Mouse (Mus musculus): ENCODE measurements around the gene Figla. TPM values are rescaled to one million over a fixed set of nuclear protein-coding genes. Genes with fewer than 3 reads are reported as not detected.
"Not testable (repeated sequence)": the region's sequence is repeated elsewhere in the genome, so short reads cannot be mapped to it uniquely, and the experiment has no call there.

Gene Figla
- polyA plus RNA-seq, 1 experiment from 2014 or later, result not detected

- not testable (repeated sequence) for H3K9ac ChIP-seq (replicated peaks; ENCODE audit: low read length); H3K4me1 ChIP-seq (ENCODE audit: insufficient read depth, low read length); H3K27ac ChIP-seq (ENCODE audit: low read length); H3K36me3 ChIP-seq (ENCODE audit: insufficient read depth, low read length); H3K9me3 ChIP-seq (ENCODE audit: low read length); H3K4me2 ChIP-seq (replicated peaks; ENCODE audit: low read depth, low read length); ATAC-seq (ENCODE audit: low FRiP score, low TSS enrichment); H3K27me3 ChIP-seq (ENCODE audit: insufficient read depth, low read length); H3K4me3 ChIP-seq (ENCODE audit: low read length)
- 83% methylated on average over 5 of the region's 5 CpGs for WGBS
These were observed 26.4 kb upstream of the Figla start for GRCm38 (mm10) chr6:85989570-85989969.

DNA sequence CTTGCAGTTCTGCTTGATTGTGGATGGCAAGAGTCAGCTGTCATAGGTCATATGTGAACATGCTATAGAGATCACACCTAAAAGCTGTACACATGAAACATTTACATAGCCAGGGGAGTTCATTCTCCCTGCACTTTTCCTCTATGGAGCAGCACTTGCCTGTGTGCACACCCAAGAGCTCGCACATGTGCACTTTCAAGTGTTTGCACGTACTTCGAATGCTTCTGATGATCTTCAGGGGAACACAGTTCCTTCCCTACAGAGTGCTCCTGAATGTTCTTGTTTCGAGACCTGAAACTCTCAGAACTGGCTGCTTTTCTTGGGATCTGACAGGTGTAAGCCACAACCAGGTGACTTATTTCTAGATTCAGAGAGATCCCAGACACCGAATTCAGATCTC, 25.2 kb upstream of the Figla start:
- H3K27me3 ChIP-seq (ENCODE audit: insufficient read depth, low read length); H3K4me3 ChIP-seq (ENCODE audit: low read length); H3K4me1 ChIP-seq (ENCODE audit: insufficient read depth, low read length); H3K27ac ChIP-seq (ENCODE audit: low read length); H3K9me3 ChIP-seq (ENCODE audit: low read length); H3K9ac ChIP-seq (replicated peaks; ENCODE audit: low read length); ATAC-seq (ENCODE audit: low FRiP score, low TSS enrichment); H3K4me2 ChIP-seq (replicated peaks; ENCODE audit: low read depth, low read length); H3K36me3 ChIP-seq (ENCODE audit: insufficient read depth, low read length): not testable (repeated sequence)
- 84% methylated on average over 5 of the region's 5 CpGs for WGBS

GRCm38 (mm10) chr6:86003405-86003925, 12.5 kb upstream of the Figla start:
- H3K27ac ChIP-seq (ENCODE audit: low read length), result no peak overlapping the region
- no peaks in the 10 kb centered on the region for H3K27me3 ChIP-seq (ENCODE audit: insufficient read depth, low read length)
- WGBS, result 75% methylated on average over 18 of the region's 18 CpGs
- H3K4me1 ChIP-seq (ENCODE audit: insufficient read depth, low read length), result peaks cover 3% of the 10 kb centered on the region; the same call in 1 of the 2 replicates
- no peak overlapping the region for H3K4me2 ChIP-seq (replicated peaks; ENCODE audit: low read depth, low read length)
- no peaks in the 10 kb centered on the region for H3K9me3 ChIP-seq (ENCODE audit: low read length)
- no peak for ATAC-seq (ENCODE audit: low FRiP score, low TSS enrichment)
- H3K4me3 ChIP-seq (ENCODE audit: low read length), result no peak overlapping the region
- no peak overlapping the region for H3K9ac ChIP-seq (replicated peaks; ENCODE audit: low read length)
- no peaks in the 10 kb centered on the region for H3K36me3 ChIP-seq (ENCODE audit: insufficient read depth, low read length)

DNA sequence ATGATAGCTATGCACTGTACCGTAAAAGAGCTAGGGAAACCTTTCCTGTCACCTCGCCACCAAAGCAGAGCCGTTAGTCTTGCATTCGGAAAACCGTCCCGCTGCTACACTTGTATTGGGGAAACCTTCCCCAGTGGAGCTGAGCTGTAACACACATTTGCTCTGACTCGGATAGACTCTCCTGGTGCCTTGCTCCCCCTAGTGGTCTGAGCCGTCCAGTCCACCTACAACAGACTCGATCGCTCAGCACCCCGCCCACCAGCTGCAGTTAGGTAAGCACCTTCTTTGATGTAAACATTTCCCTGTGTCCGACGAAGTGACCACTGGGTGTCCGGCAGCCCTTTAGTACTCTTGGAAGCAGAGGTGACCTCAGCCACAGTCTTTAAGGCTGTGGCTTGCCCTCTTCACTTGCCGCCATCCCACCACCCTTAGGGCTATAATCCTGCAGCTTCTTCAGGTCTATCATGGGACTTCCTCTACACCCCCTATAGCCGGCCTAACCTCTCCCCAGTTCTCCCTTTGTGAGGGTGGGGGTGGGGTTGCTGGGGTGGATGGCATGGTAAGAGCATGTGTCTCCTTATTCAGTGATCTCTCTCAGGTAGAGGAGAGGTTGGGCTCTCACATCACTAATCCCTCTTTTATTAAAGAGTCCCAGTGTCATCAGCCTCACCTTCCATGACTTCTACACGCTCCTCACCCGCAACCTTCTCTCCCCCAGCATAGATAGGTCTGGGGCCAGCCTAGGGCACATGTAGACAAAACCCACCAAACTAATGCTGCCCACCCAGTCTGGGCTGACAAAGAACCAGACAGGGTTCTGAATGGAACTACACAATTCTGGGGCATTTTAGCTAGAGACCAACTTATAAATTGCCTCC, 11.5 kb upstream of the Figla start:
- Histone ChIP-seq H3K9ac (replicated peaks; ENCODE audit: low read length) (no peak overlapping the region), H3K9me3 (ENCODE audit: low read length) (no peaks in the 10 kb centered on the region), H3K4me3 (ENCODE audit: low read length) (no peak overlapping the region), H3K27me3 (ENCODE audit: insufficient read depth, low read length) (no peaks in the 10 kb centered on the region), H3K36me3 (ENCODE audit: insufficient read depth, low read length) (no peaks in the 10 kb centered on the region), H3K27ac (ENCODE audit: low read length) (no peak overlapping the region), H3K4me2 (replicated peaks; ENCODE audit: low read depth, low read length) (peak overlapping the region; percentile 35; the same call in 1 of the 2 replicates), H3K4me1 (ENCODE audit: insufficient read depth, low read length) (peaks cover 3% of the 10 kb centered on the region; the same call in 1 of the 2 replicates)
- WGBS, result 13% methylated on average over 18 of the region's 18 CpGs
- peak; percentile 93 for ATAC-seq (ENCODE audit: low FRiP score, low TSS enrichment)

GRCm38 (mm10) chr6:86009980-86010379, 6.0 kb upstream of the Figla start:
- Histone ChIP-seq H3K9me3 (ENCODE audit: low read length) (no peaks in the 10 kb centered on the region), H3K9ac (replicated peaks; ENCODE audit: low read length) (no peak overlapping the region), H3K27ac (ENCODE audit: low read length) (no peak overlapping the region), H3K4me1 (ENCODE audit: insufficient read depth, low read length) (no peaks in the 10 kb centered on the region), H3K4me2 (replicated peaks; ENCODE audit: low read depth, low read length) (no peak overlapping the region), H3K36me3 (ENCODE audit: insufficient read depth, low read length) (no peaks in the 10 kb centered on the region), H3K4me3 (ENCODE audit: low read length) (no peak overlapping the region), H3K27me3 (ENCODE audit: insufficient read depth, low read length) (no peaks in the 10 kb centered on the region)
- no peak for ATAC-seq (ENCODE audit: low FRiP score, low TSS enrichment)
- WGBS, result 40% methylated on average over 4 of the region's 4 CpGs

- not testable (repeated sequence) for H3K27me3 ChIP-seq (ENCODE audit: insufficient read depth, low read length); H3K36me3 ChIP-seq (ENCODE audit: insufficient read depth, low read length); H3K4me3 ChIP-seq (ENCODE audit: low read length); H3K4me1 ChIP-seq (ENCODE audit: insufficient read depth, low read length); H3K9me3 ChIP-seq (ENCODE audit: low read length); H3K9ac ChIP-seq (replicated peaks; ENCODE audit: low read length); H3K4me2 ChIP-seq (replicated peaks; ENCODE audit: low read depth, low read length); H3K27ac ChIP-seq (ENCODE audit: low read length)
- WGBS, result 59% methylated on average over 5 of the region's 5 CpGs
- ATAC-seq (ENCODE audit: low FRiP score, low TSS enrichment), result 0 out of 2 replicates have a peak, but pooled peaks have one; percentile 72
These were observed 1.2 kb upstream of the Figla start for GRCm38 (mm10) chr6:86014812-86015211.

DNA sequence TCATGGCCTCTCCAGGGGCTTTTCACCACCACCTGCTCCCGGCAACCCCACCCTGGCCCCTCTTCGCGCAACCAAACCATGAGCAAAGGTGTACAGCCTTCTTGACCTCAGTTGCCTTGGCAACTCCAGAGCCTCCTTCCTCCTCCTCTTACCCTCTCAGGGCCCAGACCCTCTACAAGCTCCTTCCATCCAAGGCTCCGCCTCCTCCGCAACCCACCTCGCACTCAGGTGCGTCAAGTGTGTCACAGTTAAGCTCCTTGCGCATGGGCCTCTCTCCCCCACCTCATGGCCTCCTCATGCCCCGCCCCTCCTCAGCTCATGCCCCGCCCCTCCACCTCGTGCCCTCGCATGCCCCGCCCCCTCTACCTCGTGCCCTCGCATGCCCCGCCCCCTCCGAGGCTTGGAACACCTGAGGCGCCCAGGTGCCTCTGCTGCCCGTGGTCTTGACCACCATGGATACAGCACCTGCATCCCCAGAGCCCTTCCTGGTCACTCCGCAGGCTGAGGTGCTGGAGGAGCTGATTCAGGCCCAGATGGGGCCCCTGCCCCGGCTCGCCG, 901 bp downstream of the Figla start:
- no peak overlapping the region for H3K4me2 ChIP-seq (replicated peaks; ENCODE audit: low read depth, low read length)
- H3K9me3 ChIP-seq (ENCODE audit: low read length), result no peaks in the 10 kb centered on the region
- no peak for ATAC-seq (ENCODE audit: low FRiP score, low TSS enrichment)
- no peaks in the 10 kb centered on the region for H3K36me3 ChIP-seq (ENCODE audit: insufficient read depth, low read length)
- H3K4me1 ChIP-seq (ENCODE audit: insufficient read depth, low read length), result peaks cover 8% of the 10 kb centered on the region; the same call in 1 of the 2 replicates
- no peak overlapping the region for H3K4me3 ChIP-seq (ENCODE audit: low read length)
- no peaks in the 10 kb centered on the region for H3K27me3 ChIP-seq (ENCODE audit: insufficient read depth, low read length)
- no peak overlapping the region for H3K27ac ChIP-seq (ENCODE audit: low read length)
- H3K9ac ChIP-seq (replicated peaks; ENCODE audit: low read length), result no peak overlapping the region
- 87% methylated on average over 22 of the region's 23 CpGs for WGBS

DNA sequence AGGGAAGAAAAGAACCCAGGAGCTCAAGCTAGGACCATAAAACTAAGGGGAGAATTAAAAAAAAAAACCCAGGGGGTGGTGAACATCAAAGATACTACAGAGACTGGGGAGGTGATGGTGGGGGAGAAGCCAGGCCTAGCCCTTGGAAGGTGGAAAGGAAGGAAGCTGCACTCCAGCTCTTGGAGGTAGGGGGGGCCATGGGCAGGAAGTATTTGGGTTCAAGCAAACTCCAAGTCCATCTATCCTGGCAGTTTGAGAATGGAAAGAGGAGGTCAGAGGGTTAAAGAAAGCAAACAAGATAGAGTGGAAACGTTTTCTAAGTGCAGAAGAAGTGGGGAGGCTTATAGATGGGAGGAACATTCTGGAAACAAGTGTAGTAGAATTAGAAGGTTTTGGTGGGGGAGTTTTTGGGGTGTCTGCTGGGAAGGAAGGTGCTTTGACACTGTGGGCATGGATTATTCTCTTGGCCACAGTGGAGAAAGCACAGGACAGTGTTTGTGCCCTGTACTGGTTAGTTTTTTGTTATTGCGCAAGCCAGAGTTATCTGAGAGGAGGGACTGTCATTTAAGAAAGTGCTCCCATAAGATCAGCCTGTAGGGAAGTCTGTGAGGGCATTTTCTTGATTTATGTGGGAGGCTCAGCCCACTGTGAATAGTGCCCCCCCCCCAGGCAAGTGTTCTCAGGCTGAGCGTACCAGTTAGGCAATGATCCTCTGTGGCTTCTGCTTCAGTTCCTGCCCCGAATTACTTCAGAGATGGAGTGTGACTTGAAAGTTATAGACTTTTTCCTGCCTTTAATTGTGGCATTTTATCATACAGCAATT, 3.7 kb downstream of the Figla start:
- no peak for ATAC-seq (ENCODE audit: low FRiP score, low TSS enrichment)
- H3K27me3 ChIP-seq (ENCODE audit: insufficient read depth, low read length), result no peaks in the 10 kb centered on the region
- H3K4me1 ChIP-seq (ENCODE audit: insufficient read depth, low read length), result peaks cover 8% of the 10 kb centered on the region; the same call in 1 of the 2 replicates
- no peak overlapping the region for H3K27ac ChIP-seq (ENCODE audit: low read length)
- H3K9ac ChIP-seq (replicated peaks; ENCODE audit: low read length), result no peak overlapping the region
- H3K9me3 ChIP-seq (ENCODE audit: low read length), result no peaks in the 10 kb centered on the region
- no peak overlapping the region for H3K4me3 ChIP-seq (ENCODE audit: low read length)
- H3K36me3 ChIP-seq (ENCODE audit: insufficient read depth, low read length), result no peaks in the 10 kb centered on the region
- WGBS, result 22% methylated on average over 4 of the region's 4 CpGs
- H3K4me2 ChIP-seq (replicated peaks; ENCODE audit: low read depth, low read length), result no peak overlapping the region

- WGBS, result 43% methylated on average over 3 of the region's 3 CpGs
- no peaks in the 10 kb centered on the region for H3K27me3 ChIP-seq (ENCODE audit: insufficient read depth, low read length)
- peaks cover 8% of the 10 kb centered on the region; the same call in 1 of the 2 replicates for H3K4me1 ChIP-seq (ENCODE audit: insufficient read depth, low read length)
- no peak overlapping the region for H3K4me2 ChIP-seq (replicated peaks; ENCODE audit: low read depth, low read length)
- no peaks in the 10 kb centered on the region for H3K36me3 ChIP-seq (ENCODE audit: insufficient read depth, low read length)
- H3K27ac ChIP-seq (ENCODE audit: low read length), result no peak overlapping the region
- no peak overlapping the region for H3K4me3 ChIP-seq (ENCODE audit: low read length)
- no peaks in the 10 kb centered on the region for H3K9me3 ChIP-seq (ENCODE audit: low read length)
- no peak for ATAC-seq (ENCODE audit: low FRiP score, low TSS enrichment)
- H3K9ac ChIP-seq (replicated peaks; ENCODE audit: low read length), result no peak overlapping the region
These were observed 5.0 kb downstream of the Figla start for GRCm38 (mm10) chr6:86020948-86021347.

Measured in kidney, embryonic 16.5 days (tissue).